Mouse (Mus musculus) lung, postnatal 0 days (tissue): ENCODE results near the gene Lrrc61.

Experiments
- CTCF ChIP-seq: IDR thresholded peaks from 2 replicates; pipeline ENCODE4 v1.5.1; 2016; ENCODE audit warnings: antibody characterized with exemption, mild to moderate bottlenecking
- EP300 ChIP-seq: IDR thresholded peaks from 2 replicates; pipeline ENCODE4 v1.6.1; 2016; ENCODE audit warnings: antibody characterized with exemption, mild to moderate bottlenecking, control low read depth

GRCm38 (mm10) chr6:48548314-48548713 is 6.3 kb upstream of the Lrrc61 start:
- TF ChIP-seq CTCF (no peak), EP300 (no peak)
